Mouse (Mus musculus) stomach, embryonic 14.5 days (tissue): Measurements from ENCODE around the gene Hsd17b14. TPM values are rescaled to one million over a fixed set of nuclear protein-coding genes. Genes with fewer than 3 reads are reported as not detected.

Experiments
- polyA plus RNA-seq: library from polyadenylated mRNA; unstranded; fragments of >200 nt; fragmentation: Nextera tagmentation; extraction: Ambion mirVana; gene quantifications from 2 replicates; pipeline ENCODE4 v1.2.1, GENCODE M21; 2014

Gene Hsd17b14
- polyA plus RNA-seq, 1 experiment from 2014 or later: 1.8 TPM

Other genes with a start within 250 kb of the Hsd17b14 start
- gene Trpm4, start 221.1 kb upstream of the Hsd17b14 start, polyA plus RNA-seq: 18.3 and 23.5 TPM in 2 replicates
- 0.78 and 1.8 TPM in 2 replicates for gene Hrc, start 219.6 kb upstream of the Hsd17b14 start, polyA plus RNA-seq
- gene Ppfia3, start 187.9 kb upstream of the Hsd17b14 start, polyA plus RNA-seq: 5.2 and 6.1 TPM in 2 replicates
- 4.2 and 5.1 TPM in 2 replicates for gene Lin7b, start 184.3 kb upstream of the Hsd17b14 start, polyA plus RNA-seq
- gene Snrnp70, start 159.2 kb upstream of the Hsd17b14 start, polyA plus RNA-seq: 118 and 124 TPM in 2 replicates
- not detected in 2 replicates for gene Kcna7, start 149.2 kb upstream of the Hsd17b14 start, polyA plus RNA-seq
- 4.1 and 4.5 TPM in 2 replicates for gene Ntf5, start 141.2 kb upstream of the Hsd17b14 start, polyA plus RNA-seq
- gene Lhb, start 134.1 kb upstream of the Hsd17b14 start, polyA plus RNA-seq: 0.52 TPM in 1 of 2 replicates, not detected in the other
- gene Gys1, start 120.0 kb upstream of the Hsd17b14 start, polyA plus RNA-seq: 32.7 and 35.3 TPM in 2 replicates
- gene Ruvbl2, start 116.8 kb upstream of the Hsd17b14 start, polyA plus RNA-seq: 132 and 135 TPM in 2 replicates
- gene Ftl1, start 95.0 kb upstream of the Hsd17b14 start, polyA plus RNA-seq: 4,275 and 4,681 TPM in 2 replicates
- 67.1 and 83.9 TPM in 2 replicates for gene Bax, start 88.0 kb upstream of the Hsd17b14 start, polyA plus RNA-seq
- 1.7 and 2.9 TPM in 2 replicates for gene Tulp2, start 73.0 kb upstream of the Hsd17b14 start, polyA plus RNA-seq
- gene Gm45808, start 68.1 kb upstream of the Hsd17b14 start, polyA plus RNA-seq: not detected in 2 replicates
- 2.7 and 3.4 TPM in 2 replicates for gene Dhdh, start 66.1 kb upstream of the Hsd17b14 start, polyA plus RNA-seq
- 199 TPM in 2 replicates for gene Nucb1, start 44.5 kb upstream of the Hsd17b14 start, polyA plus RNA-seq
- gene Ppp1r15a, start 28.6 kb upstream of the Hsd17b14 start, polyA plus RNA-seq: 12.7 and 18.3 TPM in 2 replicates
- 1.5 and 2.6 TPM in 2 replicates for gene Plekha4, start 28.6 kb upstream of the Hsd17b14 start, polyA plus RNA-seq
- 61.6 and 63.4 TPM in 2 replicates for gene Bcat2, start 15.3 kb downstream of the Hsd17b14 start, polyA plus RNA-seq
- gene Fgf21, start 60.6 kb downstream of the Hsd17b14 start, polyA plus RNA-seq: 0.36 and 0.55 TPM in 2 replicates
- gene Fut1, start 62.4 kb downstream of the Hsd17b14 start, polyA plus RNA-seq: 0.63 and 0.78 TPM in 2 replicates
- 0.23 and 0.62 TPM in 2 replicates for gene Izumo1, start 66.9 kb downstream of the Hsd17b14 start, polyA plus RNA-seq
- gene Rasip1, start 72.6 kb downstream of the Hsd17b14 start, polyA plus RNA-seq: 6.2 and 7.8 TPM in 2 replicates
- 7.2 TPM in 2 replicates for gene Mamstr, start 85.1 kb downstream of the Hsd17b14 start, polyA plus RNA-seq
- gene Fut2, start 111.5 kb downstream of the Hsd17b14 start, polyA plus RNA-seq: 5.7 and 6.1 TPM in 2 replicates
- gene Ntn5, start 129.1 kb downstream of the Hsd17b14 start, polyA plus RNA-seq: 0.67 and 1.0 TPM in 2 replicates
- gene Sec1, start 139.5 kb downstream of the Hsd17b14 start, polyA plus RNA-seq: 4.8 and 5.7 TPM in 2 replicates
- 10.4 and 11.4 TPM in 2 replicates for gene Car11, start 144.9 kb downstream of the Hsd17b14 start, polyA plus RNA-seq
- 6.4 and 6.7 TPM in 2 replicates for gene Dbp, start 150.2 kb downstream of the Hsd17b14 start, polyA plus RNA-seq
- gene Rpl18, start 160.6 kb downstream of the Hsd17b14 start, polyA plus RNA-seq: 1,227 and 1,272 TPM in 2 replicates
- 24.4 TPM in 2 replicates for gene Sphk2, start 163.1 kb downstream of the Hsd17b14 start, polyA plus RNA-seq
- 3.1 and 4.1 TPM in 2 replicates for gene Fam83e, start 166.3 kb downstream of the Hsd17b14 start, polyA plus RNA-seq
- 0.38 TPM in 1 of 2 replicates, not detected in the other for gene Spaca4, start 170.9 kb downstream of the Hsd17b14 start, polyA plus RNA-seq
- 2.5 and 3.3 TPM in 2 replicates for gene Lmtk3, start 228.8 kb downstream of the Hsd17b14 start, polyA plus RNA-seq
- gene Sult2b1, start 229.8 kb downstream of the Hsd17b14 start, polyA plus RNA-seq: 2.8 and 3.6 TPM in 2 replicates